Mouse (Mus musculus) stomach, postnatal 0 days (tissue): ENCODE measurements around the gene Tln2.

Experiments
- CTCF ChIP-seq: IDR thresholded peaks from 2 replicates; pipeline ENCODE4 v1.5.1; 2016; ENCODE audit warnings: antibody characterized with exemption, low read depth, mild to moderate bottlenecking, moderate library complexity
- EP300 ChIP-seq: optimal IDR thresholded peaks from 2 replicates; pipeline ENCODE3; 2016; ENCODE audit warnings: antibody characterized with exemption

GRCm38 (mm10) chr9:67609226-67609625 is 49.7 kb upstream of the Tln2 start:
- TF ChIP-seq EP300 (no peak), CTCF (no peak)
